ENCODE assay signal across 12 mouse cellular contexts in the genomic region with DNA sequence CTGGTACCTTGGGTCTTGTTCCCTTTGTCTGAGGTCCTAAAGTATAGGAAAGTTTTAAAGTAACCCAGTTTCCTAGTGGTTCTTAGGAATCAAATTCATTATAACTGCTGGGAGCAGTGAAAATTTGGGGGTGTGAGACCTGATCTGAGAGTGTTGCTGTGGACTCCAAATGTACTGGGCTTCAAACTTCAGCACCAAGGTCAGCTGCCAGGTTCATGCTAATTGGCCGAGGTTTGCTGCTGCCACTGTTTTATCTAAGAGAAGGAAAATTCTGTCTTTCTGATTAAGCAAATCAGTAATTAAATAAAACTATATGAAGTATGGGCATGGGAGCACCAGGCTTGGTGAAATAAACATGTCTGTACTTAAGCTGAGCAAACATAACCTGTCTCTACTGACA.
A peak's percentile ranks its signal among the peaks of the same experiment; 100 is the strongest.
DNase-seq lines count a peak whose midpoint lies in the region; ATAC-seq lines count a peak whose summit lies in the region.
"Had no signal": no experiment of that assay in that cellular context is flagged by ENCODE, and none has a peak within 500 bp of the region (broad histone marks: within the 10 kb centered on the region; RNA-seq: fewer than 3 reads in every experiment).

No protein-coding gene starts in this region.

- H3K27me3 ChIP-seq in hindbrain, embryonic 10.5 days (ENCODE audit: insufficient read depth, poor library complexity, severe bottlenecking) = no peaks in the 10 kb centered on the region
- H3K27me3 ChIP-seq in hindbrain, embryonic 13.5 days = no peaks in the 10 kb centered on the region
- H3K27me3 ChIP-seq: limb, embryonic 12.5 days had no signal

- H3K4me2 ChIP-seq in hindbrain, embryonic 13.5 days = no peak overlapping the region
- H3K4me2 ChIP-seq: limb, embryonic 12.5 days had no signal

- no peak overlapping the region for H3K4me3 ChIP-seq in hindbrain, embryonic 10.5 days
- no peak overlapping the region for H3K4me3 ChIP-seq in hindbrain, embryonic 13.5 days
- H3K4me3 ChIP-seq: limb, embryonic 12.5 days; midbrain, embryonic 10.5 days had no signal

- DNase-seq in hindbrain, embryonic 10.5 days (ENCODE audit: low spot score) = peak; percentile 25
- DNase-seq in ovary, postnatal 36 days (ENCODE audit: low spot score) = peak; percentile 13
- no peak for DNase-seq in ovary, postnatal 10 days (ENCODE audit: low spot score)
- peak; percentile 33 for DNase-seq in embryo, embryonic 9.5 days (ENCODE audit: extremely low spot score)
- no peak for DNase-seq in urinary bladder, adult 18-20 months (ENCODE audit: low spot score in 2 of 2)
- DNase-seq in c-Kit-positive CD71-positive TER-119-positive erythroid progenitor cells, embryonic 14.5 days (ENCODE audit: low spot score) = no peak
- DNase-seq in frontal cortex, adult 2 months (ENCODE audit: extremely low spot score in 1 of 2, low spot score in 1 of 2) = no peak
- DNase-seq: gastrocnemius, postnatal 36 days had no signal

- no peak overlapping the region for H3K9ac ChIP-seq in hindbrain, embryonic 13.5 days
- H3K9ac ChIP-seq: limb, embryonic 12.5 days had no signal

- ATAC-seq in hindbrain, embryonic 13.5 days (ENCODE audit: low FRiP score) = no peak
- ATAC-seq: hindbrain, postnatal 0 days had no signal

- no peak overlapping the region for H3K27ac ChIP-seq in hindbrain, embryonic 10.5 days
- H3K27ac ChIP-seq in hindbrain, embryonic 13.5 days = no peak overlapping the region
- H3K27ac ChIP-seq: hindbrain, postnatal 0 days; limb, embryonic 12.5 days; midbrain, embryonic 10.5 days had no signal

- no peaks in the 10 kb centered on the region for H3K9me3 ChIP-seq in hindbrain, embryonic 10.5 days
- H3K9me3 ChIP-seq in hindbrain, embryonic 13.5 days = no peaks in the 10 kb centered on the region
- H3K9me3 ChIP-seq: limb, embryonic 12.5 days; midbrain, embryonic 10.5 days had no signal

- WGBS in hindbrain, embryonic 10.5 days = 20% methylated on average over 1 of the region's 1 CpGs
- 20% methylated on average over 1 of the region's 1 CpGs for WGBS in hindbrain, embryonic 13.5 days

- H3K4me1 ChIP-seq in hindbrain, embryonic 10.5 days (replicated peaks) = no peaks in the 10 kb centered on the region
- no peaks in the 10 kb centered on the region for H3K4me1 ChIP-seq in hindbrain, embryonic 13.5 days (replicated peaks)
- H3K4me1 ChIP-seq: limb, embryonic 12.5 days; midbrain, embryonic 10.5 days had no signal

- H3K36me3 ChIP-seq in hindbrain, embryonic 10.5 days = no peaks in the 10 kb centered on the region
- H3K36me3 ChIP-seq in hindbrain, embryonic 13.5 days = peaks cover 3% of the 10 kb centered on the region; the same call in 1 of the 2 replicates
- H3K36me3 ChIP-seq: limb, embryonic 12.5 days; midbrain, embryonic 10.5 days had no signal

Comparison
In these comparisons a context has a peak if more than half of its experiments do, and no peak if none do; other contexts are left out.
1. DNase-seq: peak in hindbrain, embryonic 10.5 days (single experiment), ovary, postnatal 36 days (single experiment) and embryo, embryonic 9.5 days (single experiment); none in ovary, postnatal 10 days (single experiment), urinary bladder, adult 18-20 months (0 of 2), c-Kit-positive CD71-positive TER-119-positive erythroid progenitor cells, embryonic 14.5 days (single experiment) and frontal cortex, adult 2 months (0 of 2).